ENCODE assay signal across 13 mouse cellular contexts in the genomic region with DNA sequence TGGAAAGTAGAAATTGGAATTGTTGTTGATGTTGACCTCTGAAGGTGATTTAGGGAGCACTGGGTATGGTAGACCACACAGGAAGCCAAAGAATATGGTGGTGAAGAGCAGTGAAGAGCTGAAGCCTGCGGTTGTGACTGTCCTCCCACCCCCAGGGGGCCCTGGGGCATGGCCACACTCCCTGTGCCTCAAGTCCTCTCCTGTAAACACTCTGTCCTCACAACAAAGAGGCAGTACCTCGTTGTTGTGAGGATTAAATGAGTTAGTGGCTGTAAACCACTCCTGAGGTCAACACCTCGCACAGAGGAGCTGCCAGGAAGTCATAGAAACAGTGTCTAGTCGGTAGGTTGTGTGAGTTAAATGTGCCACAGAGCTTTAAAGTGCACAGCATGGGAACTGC.
A peak's percentile ranks its signal among the peaks of the same experiment; 100 is the strongest.
DNase-seq lines count a peak whose midpoint lies in the region; ATAC-seq and TF ChIP-seq lines count a peak whose summit lies in the region.
"Had no signal": no experiment of that assay in that cellular context is flagged by ENCODE, and none has a peak within 500 bp of the region (broad histone marks: within the 10 kb centered on the region; RNA-seq: fewer than 3 reads in every experiment).

No protein-coding gene starts in this region.

- in situ Hi-C loops in CH12.LX (cut with MboI; ENCODE audit: low pct_ligation_motif_present, low pct_unique_long_range_greater_than_20kb, low sequenced_read_pairs) = no loop called here

- H3K4me2 ChIP-seq in hindbrain, embryonic 11.5 days (replicated peaks; ENCODE audit: low read depth, low read length) = no peak overlapping the region
- no peak overlapping the region for H3K4me2 ChIP-seq in CH12.LX (ENCODE audit: insufficient read depth, low read depth, poor library complexity, severe bottlenecking)
- H3K4me2 ChIP-seq: limb, embryonic 15.5 days had no signal

- H3K27ac ChIP-seq in hindbrain, embryonic 10.5 days = peak overlapping the region; percentile 76
- H3K27ac ChIP-seq in hindbrain, embryonic 11.5 days (ENCODE audit: low read depth, low read length) = no peak overlapping the region
- peak overlapping the region; percentile 13; the same call in 1 of the 2 replicates for H3K27ac ChIP-seq in CH12.LX (ENCODE audit: insufficient read depth, low read depth)
- H3K27ac ChIP-seq in forebrain, embryonic 10.5 days = no peak overlapping the region
- H3K27ac ChIP-seq: limb, embryonic 15.5 days had no signal

- H3K9ac ChIP-seq in hindbrain, embryonic 11.5 days (ENCODE audit: low read depth, low read length) = no peak overlapping the region
- H3K9ac ChIP-seq in CH12.LX (ENCODE audit: insufficient read depth, low read depth) = no peak overlapping the region
- H3K9ac ChIP-seq: limb, embryonic 15.5 days had no signal

- no peak for TF ChIP-seq POLR2A in CH12.LX (IDR thresholded peaks at IDR 0.05; ENCODE audit: low read depth, low read length)

- DNase-seq in hindbrain, embryonic 10.5 days (ENCODE audit: low spot score) = no peak
- no peak for DNase-seq in hindbrain, embryonic 11.5 days (ENCODE audit: low spot score)
- DNase-seq in 416B (ENCODE audit: low read depth) (peak; percentile 34), CH12.LX (ENCODE audit: extremely low read depth) (no peak)
- DNase-seq in right cerebral cortex, postnatal 14 days = no peak
- DNase-seq in forebrain, embryonic 10.5 days (ENCODE audit: extremely low spot score, low spot score) = no peak
- DNase-seq in ovary, postnatal 14 days (ENCODE audit: low spot score) = no peak
- DNase-seq: cerebellum, postnatal 10 days; kidney, adult 2 months; layer of hippocampus, postnatal 36 days had no signal

- no peaks in the 10 kb centered on the region; the same call in 1 of the 2 replicates for H3K79me2 ChIP-seq in CH12.LX (replicated peaks; ENCODE audit: control insufficient read depth, extremely low read depth, insufficient read depth, poor library complexity, severe bottlenecking)

- H3K27me3 ChIP-seq in hindbrain, embryonic 10.5 days (ENCODE audit: insufficient read depth, poor library complexity, severe bottlenecking) = no peaks in the 10 kb centered on the region
- no peaks in the 10 kb centered on the region for H3K27me3 ChIP-seq in hindbrain, embryonic 11.5 days (ENCODE audit: control insufficient read depth, insufficient read depth, low read length)
- H3K27me3 ChIP-seq in CH12.LX (replicated peaks) = no peaks in the 10 kb centered on the region
- no peaks in the 10 kb centered on the region for H3K27me3 ChIP-seq in megakaryocyte, embryonic 14.5 days (replicated peaks)
- no peaks in the 10 kb centered on the region for H3K27me3 ChIP-seq in forebrain, embryonic 10.5 days (ENCODE audit: poor library complexity, severe bottlenecking)
- H3K27me3 ChIP-seq: limb, embryonic 15.5 days had no signal

- peaks cover 40% of the 10 kb centered on the region for H3K4me1 ChIP-seq in hindbrain, embryonic 10.5 days (replicated peaks)
- H3K4me1 ChIP-seq in hindbrain, embryonic 11.5 days (replicated peaks; ENCODE audit: control insufficient read depth, insufficient read depth, low read length) = no peaks in the 10 kb centered on the region; the same call in 1 of the 2 replicates
- H3K4me1 ChIP-seq in CH12.LX (ENCODE audit: control insufficient read depth in 1 of 2, insufficient read depth in 2 of 2) = peaks cover 34 to 74% of the 10 kb centered on the region in 2 experiments
- H3K4me1 ChIP-seq in megakaryocyte, embryonic 14.5 days = peaks cover 49% of the 10 kb centered on the region
- H3K4me1 ChIP-seq in forebrain, embryonic 10.5 days = no peaks in the 10 kb centered on the region; the same call in 1 of the 2 replicates

- 60% methylated on average over 4 of the region's 4 CpGs for WGBS in hindbrain, embryonic 10.5 days
- 54% methylated on average over 4 of the region's 4 CpGs for WGBS in hindbrain, embryonic 11.5 days
- WGBS in forebrain, embryonic 10.5 days = 64% methylated on average over 4 of the region's 4 CpGs

- H3K9me3 ChIP-seq in hindbrain, embryonic 10.5 days = peaks cover 4% of the 10 kb centered on the region; the same call in 1 of the 2 replicates
- H3K9me3 ChIP-seq in hindbrain, embryonic 11.5 days (ENCODE audit: control insufficient read depth, low read length) = no peaks in the 10 kb centered on the region
- H3K9me3 ChIP-seq in CH12.LX (replicated peaks; ENCODE audit: low read length) = peaks cover 3% of the 10 kb centered on the region
- H3K9me3 ChIP-seq in megakaryocyte, embryonic 14.5 days = no peaks in the 10 kb centered on the region
- H3K9me3 ChIP-seq in forebrain, embryonic 10.5 days = no peaks in the 10 kb centered on the region
- H3K9me3 ChIP-seq: limb, embryonic 15.5 days had no signal

- TF ChIP-seq RAD21 in CH12.LX (IDR thresholded peaks at IDR 0.05; ENCODE audit: low read depth, low read length) = no peak

- no peaks in the 10 kb centered on the region for H3K36me3 ChIP-seq in hindbrain, embryonic 10.5 days
- H3K36me3 ChIP-seq in hindbrain, embryonic 11.5 days (ENCODE audit: control insufficient read depth, insufficient read depth, low read length) = no peaks in the 10 kb centered on the region
- peaks cover 0 to 21% of the 10 kb centered on the region in 2 experiments for H3K36me3 ChIP-seq in CH12.LX (replicated peaks in 1 of 2; ENCODE audit: control insufficient read depth in 1 of 2, insufficient read depth in 1 of 2, low read length in 1 of 2)
- H3K36me3 ChIP-seq in megakaryocyte, embryonic 14.5 days (replicated peaks; ENCODE audit: low read length) = no peaks in the 10 kb centered on the region
- H3K36me3 ChIP-seq in forebrain, embryonic 10.5 days (replicated peaks) = no peaks in the 10 kb centered on the region
- H3K36me3 ChIP-seq: limb, embryonic 15.5 days had no signal

- TF ChIP-seq EP300 in CH12.LX (IDR thresholded peaks at IDR 0.05; ENCODE audit: low read length) = no peak

- dilution Hi-C loops in CH12.LX (cut with MboI; ENCODE audit: extremely low pct_ligation_motif_present, extremely low pct_unique_long_range_greater_than_20kb, low sequenced_read_pairs) = no loop called here

- no peak overlapping the region for H3K4me3 ChIP-seq in hindbrain, embryonic 10.5 days
- H3K4me3 ChIP-seq in hindbrain, embryonic 11.5 days (ENCODE audit: low read depth, low read length) = no peak overlapping the region
- no peak overlapping the region for H3K4me3 ChIP-seq in CH12.LX (replicated peaks in 1 of 3; ENCODE audit: low read depth in 2 of 3, low read length in 2 of 3, poor library complexity in 1 of 3)
- H3K4me3 ChIP-seq in megakaryocyte, embryonic 14.5 days (replicated peaks) = peak overlapping the region; percentile 3
- no peak overlapping the region for H3K4me3 ChIP-seq in forebrain, embryonic 10.5 days
- H3K4me3 ChIP-seq: limb, embryonic 15.5 days had no signal

- TF ChIP-seq CTCF in CH12.LX (conservative IDR thresholded peaks at IDR 0.05 in 1 of 2, IDR thresholded peaks at IDR 0.05 in 1 of 2; ENCODE audit: low read depth in 2 of 2, low read length in 2 of 2) = no peak; a peak in 1 of 4 replicates

- ATAC-seq in hindbrain, embryonic 11.5 days (ENCODE audit: low FRiP score) = no peak
- ATAC-seq: lung, postnatal 0 days had no signal

TF ChIP-seq in CH12.LX, 34 proteins besides CTCF, POLR2A, EP300 and RAD21:
- TF ChIP-seq MXI1 (IDR thresholded peaks at IDR 0.05; ENCODE audit: low read depth, low read length) (no peak), MAZ (IDR thresholded peaks at IDR 0.05; ENCODE audit: low read depth, low read length) (no peak), TBP (conservative IDR thresholded peaks at IDR 0.05; ENCODE audit: low read depth, low read length) (no peak), MAFK (IDR thresholded peaks at IDR 0.05; ENCODE audit: insufficient replicate concordance, low read length) (no peak), RCOR1 (conservative IDR thresholded peaks at IDR 0.05; ENCODE audit: low read depth, low read length) (no peak), BHLHE40 (IDR thresholded peaks at IDR 0.05; ENCODE audit: low read depth, low read length) (no peak), E2F4 (IDR thresholded peaks at IDR 0.05; ENCODE audit: insufficient replicate concordance, low read depth, low read length) (no peak), SIN3A (IDR thresholded peaks at IDR 0.05; ENCODE audit: low read length) (no peak), UBTF (IDR thresholded peaks at IDR 0.05; ENCODE audit: low read depth, low read length) (no peak), SMC3 (IDR thresholded peaks at IDR 0.05; ENCODE audit: low read depth, low read length) (no peak), CHD1 (IDR thresholded peaks at IDR 0.05; ENCODE audit: low read depth, low read length) (no peak), ZNF384 (IDR thresholded peaks at IDR 0.05; ENCODE audit: low read depth, low read length) (no peak), ELF1 (IDR thresholded peaks at IDR 0.05; ENCODE audit: low read depth, low read length) (no peak)

Comparison
In these comparisons a context has a peak if more than half of its experiments do, and no peak if none do; other contexts are left out.
1. H3K27ac ChIP-seq: peak in hindbrain, embryonic 10.5 days (single experiment) and CH12.LX (single experiment); none in hindbrain, embryonic 11.5 days (single experiment) and forebrain, embryonic 10.5 days (single experiment).